Mouse (Mus musculus): ENCODE measurements around the gene Slc25a27.

DNA sequence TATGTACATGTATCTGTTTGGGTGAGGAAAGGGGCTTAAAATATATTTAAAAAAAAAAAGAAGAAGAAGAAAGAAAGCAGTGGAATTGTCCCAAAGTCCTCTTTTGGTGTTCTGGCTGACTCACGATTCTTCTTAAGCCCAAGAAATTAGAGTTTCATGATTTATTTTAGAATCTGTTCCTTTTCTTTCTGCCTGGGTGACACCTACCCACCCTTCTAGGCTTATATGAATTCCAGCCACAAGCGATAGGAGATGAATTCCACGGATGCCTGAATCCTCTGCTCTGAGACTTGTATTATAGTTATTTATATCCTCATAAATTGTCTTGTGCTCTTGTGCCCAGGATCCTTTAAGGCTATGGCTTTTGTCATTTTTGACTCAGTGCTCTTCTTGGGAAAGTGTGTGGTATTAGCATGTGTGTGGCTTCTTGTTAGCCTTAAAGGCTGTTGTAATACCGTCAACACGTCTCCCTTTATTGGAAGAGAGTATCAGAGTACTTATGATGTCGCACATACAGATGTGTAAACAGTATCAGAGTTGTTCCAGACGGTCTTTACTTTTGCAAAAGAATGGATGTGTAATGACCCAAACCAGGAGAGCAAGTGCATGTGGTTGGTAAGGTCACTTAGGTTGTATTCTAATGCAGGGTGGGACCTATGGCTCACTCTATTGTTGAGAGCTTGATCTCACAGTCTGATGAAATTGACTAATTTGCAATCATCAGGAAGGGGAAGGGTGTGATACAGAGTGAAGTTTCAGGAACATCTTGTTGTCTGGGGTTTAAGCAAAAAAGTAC is 44.7 kb upstream of the Slc25a27 start:
- TF ChIP-seq GATA1 (IDR thresholded peaks at IDR 0.05; ENCODE audit: low read length) (no peak), TAL1 (IDR thresholded peaks at IDR 0.05; ENCODE audit: low read length) (no peak)

All from erythroblast, embryonic 14.5 days (primary cell).